Mouse (Mus musculus): ENCODE data around the gene Slc27a5. TPM values are rescaled to one million over a fixed set of nuclear protein-coding genes. Genes with fewer than 3 reads are reported as not detected.
A peak's percentile ranks its signal among the peaks of the same experiment; 100 is the strongest.

Slc27a5 gene
- total RNA-seq, 1 experiment, result 0.45 TPM

- no peak overlapping the region for H3K9ac ChIP-seq (ENCODE audit: insufficient read depth, low read depth, low read length, poor library complexity, severe bottlenecking)
- no peaks in the 10 kb centered on the region for H3K9me3 ChIP-seq (ENCODE audit: control insufficient read depth, insufficient read depth, low read depth, low read length)
- peaks cover 0 to 2% of the 10 kb centered on the region in 2 experiments; a peak in 1 of 4 replicates for H3K4me1 ChIP-seq (ENCODE audit: control insufficient read depth in 2 of 2, insufficient read depth in 2 of 2, low read length in 2 of 2, poor library complexity in 1 of 2)
- H3K27ac ChIP-seq (ENCODE audit: insufficient read depth, low read depth, low read length, poor library complexity, severe bottlenecking), result no peak overlapping the region
- in situ Hi-C loops (cut with MboI; ENCODE audit: low sequenced_read_pairs in 2 of 2, unreplicated experiment in 2 of 2), result no loop called here
- H3K36me3 ChIP-seq (ENCODE audit: control insufficient read depth, insufficient read depth, low read length, poor library complexity, severe bottlenecking), result no peaks in the 10 kb centered on the region
- DNase-seq (ENCODE audit: low read depth, low spot score), result no peak
- no peak for TF ChIP-seq ZNF384 (IDR thresholded peaks at IDR 0.05; ENCODE audit: low read depth, low read length)
- peak; percentile 27; the same call in 1 of the 2 replicates for TF ChIP-seq ZC3H11A (IDR thresholded peaks at IDR 0.05; ENCODE audit: borderline replicate concordance, low read depth, low read length)
- TF ChIP-seq CHD2 (IDR thresholded peaks at IDR 0.05; ENCODE audit: low read depth, low read length), result no peak
- no peak overlapping the region for H3K4me3 ChIP-seq (ENCODE audit: insufficient read depth in 1 of 2, low read depth in 1 of 2, low read length in 2 of 2, poor library complexity in 1 of 2, severe bottlenecking in 1 of 2)
Observed at GRCm38 (mm10) chr7:12992222-12992621, 5.8 kb downstream of the Slc27a5 start.

GRCm38 (mm10) chr7:12987409-12988189, 10.4 kb downstream of the Slc27a5 start:
- no peaks in the 10 kb centered on the region for H3K9me3 ChIP-seq (ENCODE audit: control insufficient read depth, insufficient read depth, low read depth, low read length)
- TF ChIP-seq HCFC1 (IDR thresholded peaks at IDR 0.05; ENCODE audit: borderline replicate concordance, insufficient read depth, low read length) (no peak), MAFK (IDR thresholded peaks at IDR 0.05; ENCODE audit: insufficient read depth, low read depth, low read length) (no peak), ZC3H11A (IDR thresholded peaks at IDR 0.05; ENCODE audit: borderline replicate concordance, low read depth, low read length) (no peak), ZNF384 (IDR thresholded peaks at IDR 0.05; ENCODE audit: low read depth, low read length) (no peak), CHD2 (IDR thresholded peaks at IDR 0.05; ENCODE audit: low read depth, low read length) (no peak)
- H3K4me1 ChIP-seq (ENCODE audit: control insufficient read depth in 2 of 2, insufficient read depth in 2 of 2, low read length in 2 of 2, poor library complexity in 1 of 2), result peaks cover 0 to 2% of the 10 kb centered on the region in 2 experiments; a peak in 1 of 4 replicates
- H3K9ac ChIP-seq (ENCODE audit: insufficient read depth, low read depth, low read length, poor library complexity, severe bottlenecking), result no peak overlapping the region
- in situ Hi-C loops (cut with MboI; ENCODE audit: low sequenced_read_pairs in 2 of 2, unreplicated experiment in 2 of 2), result no loop called here
- no peak overlapping the region for H3K4me3 ChIP-seq (ENCODE audit: insufficient read depth in 1 of 2, low read depth in 1 of 2, low read length in 2 of 2, poor library complexity in 1 of 2, severe bottlenecking in 1 of 2)
- H3K36me3 ChIP-seq (ENCODE audit: control insufficient read depth, insufficient read depth, low read length, poor library complexity, severe bottlenecking), result peaks cover 3% of the 10 kb centered on the region; the same call in 1 of the 2 replicates
- no peak for DNase-seq (ENCODE audit: low read depth, low spot score)
- H3K27ac ChIP-seq (ENCODE audit: insufficient read depth, low read depth, low read length, poor library complexity, severe bottlenecking), result no peak overlapping the region

DNA sequence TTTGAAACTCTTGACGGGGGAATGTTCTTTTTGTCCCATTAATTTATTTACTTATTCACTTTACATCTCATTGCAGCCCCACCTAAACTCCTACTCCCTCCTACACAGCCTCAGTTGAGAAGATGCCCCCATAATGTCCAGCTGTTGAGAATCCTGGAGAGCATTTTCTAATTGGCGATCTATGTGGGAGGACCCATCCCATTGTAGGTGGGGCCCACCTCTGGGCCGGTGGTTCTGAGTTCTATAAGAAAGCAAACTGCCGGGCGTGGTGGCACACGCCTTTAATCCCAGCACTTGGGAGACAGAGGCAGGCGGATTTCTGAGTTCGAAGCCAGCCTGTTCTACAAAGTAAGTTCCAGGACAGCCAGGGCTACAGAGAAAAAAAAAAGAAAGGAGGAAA, 11.1 kb downstream of the Slc27a5 start:
- peaks cover 7% of the 10 kb centered on the region for H3K36me3 ChIP-seq (ENCODE audit: control insufficient read depth, insufficient read depth, low read length, poor library complexity, severe bottlenecking)
- no peak overlapping the region for H3K27ac ChIP-seq (ENCODE audit: insufficient read depth, low read depth, low read length, poor library complexity, severe bottlenecking)
- no peak overlapping the region for H3K4me3 ChIP-seq (ENCODE audit: insufficient read depth in 1 of 2, low read depth in 1 of 2, low read length in 2 of 2, poor library complexity in 1 of 2, severe bottlenecking in 1 of 2)
- TF ChIP-seq CHD2 (IDR thresholded peaks at IDR 0.05; ENCODE audit: low read depth, low read length) (no peak), HCFC1 (IDR thresholded peaks at IDR 0.05; ENCODE audit: borderline replicate concordance, insufficient read depth, low read length) (no peak), MAFK (IDR thresholded peaks at IDR 0.05; ENCODE audit: insufficient read depth, low read depth, low read length) (no peak), ZNF384 (IDR thresholded peaks at IDR 0.05; ENCODE audit: low read depth, low read length) (no peak), ZC3H11A (IDR thresholded peaks at IDR 0.05; ENCODE audit: borderline replicate concordance, low read depth, low read length) (no peak)
- H3K9ac ChIP-seq (ENCODE audit: insufficient read depth, low read depth, low read length, poor library complexity, severe bottlenecking), result no peak overlapping the region
- in situ Hi-C loops (cut with MboI; ENCODE audit: low sequenced_read_pairs in 2 of 2, unreplicated experiment in 2 of 2), result no loop called here
- no peak for DNase-seq (ENCODE audit: low read depth, low spot score)
- H3K4me1 ChIP-seq (ENCODE audit: control insufficient read depth in 2 of 2, insufficient read depth in 2 of 2, low read length in 2 of 2, poor library complexity in 1 of 2), result peaks cover 0 to 2% of the 10 kb centered on the region in 2 experiments; a peak in 1 of 4 replicates
- no peaks in the 10 kb centered on the region for H3K9me3 ChIP-seq (ENCODE audit: control insufficient read depth, insufficient read depth, low read depth, low read length)

DNA sequence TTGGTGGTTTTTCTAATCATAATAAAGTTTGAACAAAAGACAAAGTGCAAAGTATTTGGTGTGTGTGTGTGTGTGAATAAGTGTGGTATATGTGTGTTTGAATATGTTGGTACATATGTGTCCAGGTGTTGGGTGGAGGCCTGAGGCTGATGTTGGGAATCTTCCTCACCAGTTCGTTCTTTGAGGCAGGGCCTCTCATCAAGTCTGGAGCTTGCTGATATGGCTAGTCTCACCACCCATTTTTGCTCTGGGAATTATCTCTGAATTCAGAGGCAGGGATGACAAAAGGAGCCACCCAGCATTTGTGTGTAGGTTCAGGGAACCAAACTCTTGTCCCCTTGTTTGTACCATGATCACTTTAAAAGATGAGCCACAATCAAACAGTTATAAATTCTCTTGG, 12.3 kb downstream of the Slc27a5 start:
- no peak for TF ChIP-seq MAFK (IDR thresholded peaks at IDR 0.05; ENCODE audit: insufficient read depth, low read depth, low read length)
- TF ChIP-seq CHD2 (IDR thresholded peaks at IDR 0.05; ENCODE audit: low read depth, low read length), result no peak
- TF ChIP-seq HCFC1 (IDR thresholded peaks at IDR 0.05; ENCODE audit: borderline replicate concordance, insufficient read depth, low read length), result no peak
- TF ChIP-seq ZC3H11A (IDR thresholded peaks at IDR 0.05; ENCODE audit: borderline replicate concordance, low read depth, low read length), result no peak
- TF ChIP-seq ZNF384 (IDR thresholded peaks at IDR 0.05; ENCODE audit: low read depth, low read length), result no peak
- Histone ChIP-seq H3K9me3 (ENCODE audit: control insufficient read depth, insufficient read depth, low read depth, low read length) (no peaks in the 10 kb centered on the region), H3K4me3 (ENCODE audit: insufficient read depth in 1 of 2, low read depth in 1 of 2, low read length in 2 of 2, poor library complexity in 1 of 2, severe bottlenecking in 1 of 2) (no peak overlapping the region), H3K9ac (ENCODE audit: insufficient read depth, low read depth, low read length, poor library complexity, severe bottlenecking) (no peak overlapping the region), H3K4me1 (ENCODE audit: control insufficient read depth in 2 of 2, insufficient read depth in 2 of 2, low read length in 2 of 2, poor library complexity in 1 of 2) (peaks cover 0 to 2% of the 10 kb centered on the region in 2 experiments; a peak in 1 of 4 replicates), H3K27ac (ENCODE audit: insufficient read depth, low read depth, low read length, poor library complexity, severe bottlenecking) (no peak overlapping the region), H3K36me3 (ENCODE audit: control insufficient read depth, insufficient read depth, low read length, poor library complexity, severe bottlenecking) (peaks cover 7% of the 10 kb centered on the region)
- no peak for DNase-seq (ENCODE audit: low read depth, low spot score)
- in situ Hi-C loops (cut with MboI; ENCODE audit: low sequenced_read_pairs in 2 of 2, unreplicated experiment in 2 of 2), result no loop called here
